Mouse (Mus musculus) neural tube, embryonic 11.5 days (tissue): Measurements from ENCODE around the gene Stx12. TPM values are rescaled to one million over a fixed set of nuclear protein-coding genes. Genes with fewer than 3 reads are reported as not detected.
"Not testable (repeated sequence)": the region's sequence is repeated elsewhere in the genome, so short reads cannot be mapped to it uniquely, and the experiment has no call there.

Experiments used
- ATAC-seq: fragments of 200-750 bp; cut with Nextera tagmentation; 2 replicates; pipeline ENCODE4 v1.8.0; 2017; ENCODE audit warnings: moderate number of reproducible peaks, mild to moderate bottlenecking, moderate TSS enrichment, moderate library complexity; ENCODE audit not compliant: insufficient read depth, low FRiP score, low TSS enrichment
- DNase-seq: peaks from one replicate; pipeline ENCODE4 v3.0.0-alpha.2; 2015; ENCODE audit warnings: low spot score
- H3K27ac ChIP-seq: fragments of 300-500 bp; sonication (generic); 2 replicates; pipeline ENCODE4 v1.5.1; 2014; ENCODE audit warnings: low read depth, mild to moderate bottlenecking, low read length
- H3K27me3 ChIP-seq: fragments of 300-500 bp; sonication (generic); 2 replicates; pipeline ENCODE4 v1.6.1; 2014; ENCODE audit warnings: mild to moderate bottlenecking, low read length, mixed read lengths; ENCODE audit not compliant: control insufficient read depth, insufficient read depth
- H3K36me3 ChIP-seq: fragments of 300-500 bp; sonication (generic); 2 replicates; pipeline ENCODE4 v1.6.1; 2014; ENCODE audit warnings: mild to moderate bottlenecking, low read length, moderate library complexity, mixed read lengths; ENCODE audit not compliant: control insufficient read depth, insufficient read depth
- H3K4me1 ChIP-seq: fragments of 300-500 bp; sonication (generic); 2 replicates; pipeline ENCODE4 v1.6.1; 2014; ENCODE audit warnings: low read length, mixed read lengths; ENCODE audit not compliant: control insufficient read depth, insufficient read depth
- H3K4me2 ChIP-seq: fragments of 300-500 bp; sonication (generic); 2 replicates; pipeline ENCODE4 v1.6.1; 2014; ENCODE audit warnings: low read depth, mild to moderate bottlenecking, moderate library complexity
- H3K4me3 ChIP-seq: fragments of 300-500 bp; sonication (generic); 2 replicates; pipeline ENCODE4 v1.5.1; 2014; ENCODE audit warnings: low read depth, low read length
- H3K9ac ChIP-seq: fragments of 300-500 bp; sonication (generic); 2 replicates; pipeline ENCODE4 v1.6.1; 2014; ENCODE audit warnings: mild to moderate bottlenecking, low read length
- H3K9me3 ChIP-seq: fragments of 300-500 bp; sonication (generic); 2 replicates; pipeline ENCODE4 v1.6.1; 2016; ENCODE audit warnings: low read length; ENCODE audit not compliant: control insufficient read depth
- WGBS: fragments of 180-500 bp; shearing (Covaris S2); extraction: QIAGEN DNeasy Blood & Tissue Kit; methylation state at CpG from one replicate; pipeline ENCODE4 v1.1.7; 2014; 5-methylcytosine and 5-hydroxymethylcytosine counted together
- polyA plus RNA-seq: library from polyadenylated mRNA; unstranded; fragments of >200 nt; fragmentation: Nextera tagmentation; extraction: Ambion mirVana; gene quantifications from 2 replicates; pipeline ENCODE4 v1.2.1, GENCODE M21; 2014

Stx12 gene
- 96.1 and 103 TPM in 2 replicates for polyA plus RNA-seq

DNA sequence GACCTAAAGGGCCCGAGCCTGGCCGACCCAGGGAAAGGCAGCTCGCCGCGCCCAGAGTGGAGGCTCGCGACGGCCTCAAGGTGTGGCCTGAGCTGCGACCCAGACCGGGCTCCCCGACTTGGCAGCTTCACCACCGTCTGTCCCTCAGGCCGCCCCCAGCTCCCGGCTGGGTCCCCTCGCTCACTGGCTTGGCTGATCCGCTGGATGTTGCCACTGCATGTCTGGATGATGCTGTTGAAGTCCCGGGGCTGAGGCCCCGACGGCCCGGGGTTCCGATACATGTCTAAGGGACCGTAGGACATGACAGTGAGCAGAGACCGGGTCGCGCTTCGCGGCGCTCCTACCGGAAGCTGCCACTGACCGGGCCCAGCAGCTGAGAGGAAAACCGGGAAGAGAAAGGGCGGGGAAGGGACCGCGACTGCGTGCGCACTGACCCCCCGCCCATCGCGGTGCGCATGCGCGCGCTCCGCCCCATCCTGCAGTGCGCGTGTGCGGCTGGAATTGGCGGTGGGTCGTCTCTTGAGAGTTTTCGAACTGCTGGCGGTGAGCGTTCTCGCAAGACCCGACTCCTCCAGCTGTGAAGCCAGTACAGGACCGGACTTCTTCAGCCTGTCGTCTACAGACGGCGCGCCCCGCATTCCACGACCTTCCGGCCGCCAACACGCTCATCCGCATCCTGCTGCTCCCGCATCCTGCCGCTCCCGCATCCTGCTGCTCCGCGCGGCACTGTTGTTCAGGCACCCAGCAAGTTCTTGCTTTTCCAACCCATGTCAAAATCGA lies at the start of gene Stx12:
Gene Stx12, minus strand, starts transcription at position 446 of the 780 bp plus-strand sequence.
- Histone ChIP-seq H3K4me1 (peaks cover 2% of the 10 kb centered on the region; the same call in 1 of the 2 replicates), H3K27me3 (no peaks in the 10 kb centered on the region), H3K4me3 (peak within 1 kb of the TSS; percentile 88), H3K9me3 (no peaks in the 10 kb centered on the region), H3K36me3 (no peaks in the 10 kb centered on the region; the same call in 1 of the 2 replicates), H3K9ac (peak within 1 kb of the TSS; percentile 90), H3K4me2 (peak within 1 kb of the TSS; percentile 69), H3K27ac (peak within 1 kb of the TSS; percentile 75; the same call in 1 of the 2 replicates)
- 0% methylated on average over 71 of the region's 72 CpGs for WGBS
- DNase-seq (peak; percentile 95), ATAC-seq (peak; percentile 90)

DNA sequence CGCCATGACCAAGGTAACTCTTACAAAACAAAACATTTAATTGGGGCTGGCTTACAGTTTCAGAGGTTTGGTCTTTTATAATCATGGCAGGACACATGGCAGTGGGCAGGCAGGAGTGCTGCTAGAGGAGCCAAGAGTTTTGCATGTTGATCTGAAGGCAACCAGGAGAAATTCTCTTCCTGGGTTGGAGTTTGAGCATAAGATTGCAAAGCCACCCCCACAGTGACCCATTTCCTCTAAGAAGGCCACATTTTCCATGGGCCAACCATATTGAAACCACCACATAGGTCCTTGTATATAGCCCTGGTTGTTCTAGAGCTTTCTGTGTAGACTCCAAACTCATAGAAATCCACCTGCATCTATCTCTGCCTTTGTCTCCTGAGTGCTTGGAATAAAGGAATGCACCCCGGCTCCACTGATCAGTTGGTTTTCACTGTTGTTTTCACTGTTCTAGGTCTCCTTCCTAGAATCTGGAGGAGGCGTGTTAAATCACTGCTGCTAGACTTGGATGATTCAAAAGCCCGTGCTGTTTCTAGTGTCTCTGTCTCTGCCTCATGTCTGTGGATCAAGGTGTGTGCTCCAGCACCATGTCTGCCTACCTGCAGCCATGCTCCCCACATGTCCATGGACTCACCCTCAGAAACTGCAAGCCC lies 48.6 kb upstream of the Stx12 start:
- Histone ChIP-seq H3K4me2 (no peak overlapping the region), H3K27ac (no peak overlapping the region), H3K27me3 (no peaks in the 10 kb centered on the region), H3K4me3 (no peak overlapping the region), H3K9me3 (no peaks in the 10 kb centered on the region), H3K4me1 (peaks cover 3% of the 10 kb centered on the region; the same call in 1 of the 2 replicates), H3K36me3 (no peaks in the 10 kb centered on the region), H3K9ac (no peak overlapping the region)
- 81% methylated on average over 4 of the region's 4 CpGs for WGBS
- no peak for ATAC-seq
- DNase-seq, result no peak

- H3K4me2 ChIP-seq, result no peak overlapping the region
- DNase-seq, result no peak
- H3K9ac ChIP-seq, result no peak overlapping the region
- ATAC-seq, result no peak
- no peaks in the 10 kb centered on the region for H3K27me3 ChIP-seq
- WGBS, result 5% methylated on average over 8 of the region's 8 CpGs
- H3K9me3 ChIP-seq, result no peaks in the 10 kb centered on the region
- H3K4me3 ChIP-seq, result no peak overlapping the region
- no peaks in the 10 kb centered on the region for H3K36me3 ChIP-seq
- peaks cover 3% of the 10 kb centered on the region; the same call in 1 of the 2 replicates for H3K4me1 ChIP-seq
- no peak overlapping the region for H3K27ac ChIP-seq
These were observed 46.5 kb upstream of the Stx12 start for GRCm38 (mm10) chr4:132930784-132931183.

DNA sequence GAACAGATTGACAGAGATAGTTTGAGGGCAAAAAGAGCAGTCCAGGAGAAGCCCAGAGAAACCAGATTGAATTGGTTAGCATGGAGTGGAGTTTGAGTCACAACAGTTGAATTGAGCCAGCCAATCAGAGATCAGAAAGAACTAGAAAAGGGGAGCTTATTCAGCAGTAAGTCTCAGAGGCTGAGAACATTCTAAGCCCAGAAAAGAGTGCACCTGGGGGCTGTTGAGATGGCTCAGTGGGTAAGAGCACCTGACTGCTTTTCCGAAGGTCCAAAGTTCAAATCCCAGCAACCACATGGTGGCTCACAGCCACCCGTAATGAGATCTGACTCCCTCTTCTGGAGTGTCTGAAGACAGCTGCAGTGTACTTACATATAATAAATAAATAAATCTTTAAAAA lies 42.2 kb upstream of the Stx12 start:
- H3K27me3 ChIP-seq, ATAC-seq, H3K9ac ChIP-seq, H3K4me3 ChIP-seq, DNase-seq, H3K4me2 ChIP-seq, H3K9me3 ChIP-seq, H3K27ac ChIP-seq, H3K4me1 ChIP-seq, H3K36me3 ChIP-seq: not testable (repeated sequence)
- WGBS, result 77% methylated on average over 2 of the region's 2 CpGs

DNA sequence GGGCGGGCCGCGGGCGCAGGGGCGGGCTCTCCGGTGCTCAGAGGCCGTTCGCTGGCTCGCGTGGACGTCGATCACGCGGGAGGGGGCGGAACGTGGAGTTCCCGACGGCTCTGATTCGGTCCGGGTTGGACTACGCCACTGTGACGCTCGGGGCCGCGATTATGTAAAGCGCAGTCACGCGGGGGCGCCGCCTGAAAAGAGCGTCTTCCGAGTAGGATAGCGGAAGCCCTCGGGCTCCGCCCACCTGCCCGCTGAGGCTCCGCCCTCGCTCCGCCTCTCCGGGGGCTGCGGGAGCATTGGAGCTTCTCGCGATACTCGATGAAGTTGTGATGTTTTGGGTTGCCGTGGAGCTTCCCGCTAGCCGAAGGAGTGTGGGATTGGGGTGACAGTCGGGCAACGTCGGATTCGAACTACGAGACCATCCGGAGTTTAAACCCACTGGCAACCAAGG lies 38.3 kb upstream of the Stx12 start, which contains the start of gene Fam76a:
Gene Fam76a, minus strand, starts transcription at position 1 of the 451 bp plus-strand sequence.
- WGBS, result under 1% methylated on average over 52 of the region's 53 CpGs
- H3K4me3 ChIP-seq, result peak within 1 kb of the TSS; percentile 93
- no peaks in the 10 kb centered on the region for H3K9me3 ChIP-seq

GRCm38 (mm10) chr4:132922061-132922530 lies 37.8 kb upstream of the Stx12 start:
- Histone ChIP-seq H3K4me1 (0 out of 2 replicates have a peak, but pooled peaks cover 6% of the 10 kb centered on the region), H3K4me2 (peak overlapping the region; percentile 73), H3K27me3 (no peaks in the 10 kb centered on the region), H3K4me3 (peak overlapping the region; percentile 93), H3K9ac (peak overlapping the region; percentile 87), H3K27ac (peak overlapping the region; percentile 87), H3K36me3 (no peaks in the 10 kb centered on the region), H3K9me3 (no peaks in the 10 kb centered on the region)
- peak; percentile 59 for DNase-seq
- ATAC-seq, result peak; percentile 69; the same call in 1 of the 2 replicates
- 0% methylated on average over 49 of the region's 50 CpGs for WGBS

More for the DNA sequence above, 38.3 kb upstream of the Stx12 start, which contains the start of gene Fam76a:
- Histone ChIP-seq H3K36me3 (no peaks in the 10 kb centered on the region), H3K4me2 (peak within 1 kb of the TSS; percentile 83), H3K27ac (peak within 1 kb of the TSS; percentile 87), H3K9ac (peak within 1 kb of the TSS; percentile 87), H3K27me3 (no peaks in the 10 kb centered on the region), H3K4me1 (0 out of 2 replicates have a peak, but pooled peaks cover 6% of the 10 kb centered on the region)
- ATAC-seq (peak; percentile 97), DNase-seq (peak; percentile 100)

DNA sequence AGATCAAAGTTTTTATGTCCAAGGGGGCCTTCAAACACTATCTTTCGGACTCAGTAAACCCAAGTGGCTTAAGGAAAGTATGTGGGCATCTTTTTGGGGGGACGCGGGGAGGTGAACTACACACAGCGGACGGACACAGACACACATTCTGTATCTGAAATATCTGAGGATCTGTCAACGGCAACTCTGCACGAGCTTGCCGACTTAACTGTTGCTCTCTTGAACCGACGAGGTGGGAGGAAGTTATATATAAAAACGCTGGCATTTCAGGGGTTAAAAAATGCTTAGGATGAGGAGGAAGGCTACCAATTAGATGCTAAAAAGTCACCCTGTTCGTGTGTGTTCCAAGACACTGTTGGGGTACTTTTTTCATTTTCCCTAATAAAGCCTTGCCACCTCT lies 37.2 kb upstream of the Stx12 start:
- ATAC-seq (no peak), DNase-seq (no peak)
- WGBS, result 51% methylated on average over 12 of the region's 12 CpGs

DNA sequence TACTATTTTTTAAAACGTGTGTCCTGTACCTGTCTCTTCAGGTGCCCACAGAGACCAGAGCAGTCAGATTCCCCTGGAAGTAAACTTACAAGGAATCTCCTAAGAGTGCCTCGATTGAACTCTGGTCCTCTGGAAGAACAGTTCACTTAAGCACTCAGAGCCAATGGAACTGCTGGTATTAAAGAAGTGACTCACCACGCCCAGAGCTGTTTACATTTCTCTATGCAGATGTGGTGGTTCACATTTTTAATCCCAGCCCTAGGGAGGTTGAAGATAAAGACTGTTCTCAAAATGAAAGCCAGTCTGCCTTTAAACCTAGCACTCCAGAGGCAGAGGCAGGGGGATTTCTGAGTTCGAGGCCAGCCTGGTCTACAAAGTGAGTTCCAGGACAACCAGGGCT lies 35.9 kb upstream of the Stx12 start:
- ATAC-seq (no peak), DNase-seq (no peak)
- Histone ChIP-seq H3K4me1 (0 out of 2 replicates have a peak, but pooled peaks cover 6% of the 10 kb centered on the region), H3K27ac (no peak overlapping the region), H3K4me3 (no peak overlapping the region), H3K27me3 (no peaks in the 10 kb centered on the region), H3K9ac (no peak overlapping the region), H3K36me3 (no peaks in the 10 kb centered on the region; the same call in 1 of the 2 replicates), H3K4me2 (no peak overlapping the region), H3K9me3 (no peaks in the 10 kb centered on the region)
- WGBS, result 92% methylated on average over 4 of the region's 4 CpGs

More for the DNA sequence above, 37.2 kb upstream of the Stx12 start:
- Histone ChIP-seq H3K4me1 (0 out of 2 replicates have a peak, but pooled peaks cover 6% of the 10 kb centered on the region), H3K9ac (peak overlapping the region; percentile 87), H3K27ac (no peak overlapping the region), H3K27me3 (no peaks in the 10 kb centered on the region), H3K9me3 (no peaks in the 10 kb centered on the region), H3K36me3 (no peaks in the 10 kb centered on the region), H3K4me3 (peak overlapping the region; percentile 93), H3K4me2 (peak overlapping the region; percentile 73)
